Mouse (Mus musculus): ENCODE measurements around the gene Elmod3. TPM values are rescaled to one million over a fixed set of nuclear protein-coding genes. Genes with fewer than 3 reads are reported as not detected.

The Elmod3 gene
- polyA plus RNA-seq, 2 experiments, result 2.9 to 4.9 TPM

DNA sequence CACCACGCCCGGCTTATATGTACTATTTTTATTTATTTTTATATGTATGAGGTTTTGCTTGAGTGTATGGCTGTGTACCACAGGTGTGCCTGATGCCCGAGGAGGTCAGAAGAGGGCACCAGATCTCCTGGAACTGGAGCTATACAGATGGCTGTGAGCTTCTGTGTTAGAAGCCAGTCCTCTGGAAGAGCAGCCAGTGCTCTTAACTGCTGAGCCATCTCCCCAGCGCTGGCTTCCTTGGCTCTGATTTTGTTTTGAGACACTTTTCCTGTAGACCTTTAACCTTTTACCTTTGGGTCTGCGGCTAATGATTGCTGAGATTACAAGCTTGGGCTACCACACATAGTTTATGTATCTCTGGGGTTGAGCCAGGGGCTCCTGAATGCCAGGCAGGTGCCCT lies 30.7 kb downstream of the Elmod3 start:
- no peak for ATAC-seq (ENCODE audit: insufficient read depth)
- Histone ChIP-seq H3K9me3 (ENCODE audit: control insufficient read depth, low read length) (no peaks in the 10 kb centered on the region), H3K27ac (no peak overlapping the region), H3K4me1 (replicated peaks; ENCODE audit: control insufficient read depth in 2 of 2, insufficient read depth in 2 of 2, low read length in 1 of 2) (no peaks in the 10 kb centered on the region), H3K4me2 (ENCODE audit: low read depth) (no peak overlapping the region), H3K36me3 (replicated peaks; ENCODE audit: control insufficient read depth, insufficient read depth, low read depth) (no peaks in the 10 kb centered on the region), H3K9ac (replicated peaks) (no peak overlapping the region), H3K27me3 (ENCODE audit: control insufficient read depth, insufficient read depth, low read length) (no peaks in the 10 kb centered on the region), H3K4me3 (ENCODE audit: insufficient read depth in 1 of 2, low read depth in 2 of 2, low read length in 2 of 2) (no peak overlapping the region)
- WGBS (ENCODE audit: insufficient replicate concordance), result 58% methylated on average over 5 of the region's 5 CpGs
- TF ChIP-seq EP300 (IDR thresholded peaks at IDR 0.05; ENCODE audit: low read depth) (no peak), CTCF (IDR thresholded peaks at IDR 0.05; ENCODE audit: low read depth) (0 out of 2 replicates have a peak, but pooled peaks have one; percentile 3)
- no peak for DNase-seq (ENCODE audit: low read depth in 3 of 3, low spot score in 3 of 3)

DNA sequence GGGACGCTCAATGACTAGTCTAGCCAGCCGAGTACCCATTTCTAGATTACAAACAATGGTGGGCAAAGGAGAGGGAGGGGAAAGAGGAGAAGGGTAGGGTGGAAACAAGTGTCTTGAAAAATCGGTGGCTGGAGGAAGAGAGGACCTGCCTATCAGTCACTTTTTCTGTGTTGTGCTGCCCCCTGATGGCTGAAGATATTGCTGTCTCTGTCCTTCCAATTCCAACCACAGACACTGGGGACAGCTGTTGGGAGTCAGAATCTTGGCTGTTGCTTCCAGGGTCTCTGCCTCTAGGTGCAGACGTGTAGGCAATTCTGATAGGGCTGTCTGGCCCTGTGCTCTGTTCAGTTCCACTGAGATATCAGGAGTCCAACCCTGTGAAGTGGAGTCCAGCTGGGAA lies 32.2 kb downstream of the Elmod3 start:
- ATAC-seq (ENCODE audit: insufficient read depth), result peak; percentile 31; the same call in 1 of the 2 replicates
- no peak overlapping the region for H3K27ac ChIP-seq

DNA sequence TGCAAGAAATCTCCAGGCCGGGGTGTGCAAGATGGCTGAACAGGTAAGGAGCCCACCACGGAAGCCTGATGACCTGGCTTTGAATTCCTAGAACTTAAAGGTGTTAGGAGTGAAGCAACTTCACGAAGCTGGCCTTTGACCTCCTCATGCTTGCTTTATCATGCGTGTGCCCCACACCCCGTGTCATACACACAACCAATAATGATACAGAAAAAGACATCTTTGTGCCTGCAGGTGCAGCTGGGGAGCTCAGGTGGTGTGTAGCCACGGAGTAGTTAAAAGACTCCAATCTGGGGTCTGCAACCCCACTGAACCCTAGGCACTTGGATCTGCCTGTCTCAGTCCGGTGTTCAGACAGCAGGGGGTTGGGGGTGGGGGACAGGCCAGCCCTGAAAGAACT lies 32.7 kb downstream of the Elmod3 start:
- Histone ChIP-seq H3K4me3 (ENCODE audit: insufficient read depth in 1 of 2, low read depth in 2 of 2, low read length in 2 of 2) (no peak overlapping the region), H3K4me1 (replicated peaks; ENCODE audit: control insufficient read depth in 2 of 2, insufficient read depth in 2 of 2, low read length in 1 of 2) (no peaks in the 10 kb centered on the region), H3K9me3 (ENCODE audit: control insufficient read depth, low read length) (no peaks in the 10 kb centered on the region), H3K36me3 (replicated peaks; ENCODE audit: control insufficient read depth, insufficient read depth, low read depth) (no peaks in the 10 kb centered on the region), H3K27me3 (ENCODE audit: control insufficient read depth, insufficient read depth, low read length) (no peaks in the 10 kb centered on the region), H3K9ac (replicated peaks) (no peak overlapping the region), H3K4me2 (ENCODE audit: low read depth) (no peak overlapping the region), H3K27ac (no peak overlapping the region)
- DNase-seq (ENCODE audit: low read depth in 3 of 3, low spot score in 3 of 3) (no peak), ATAC-seq (ENCODE audit: insufficient read depth) (no peak)
- TF ChIP-seq CTCF (IDR thresholded peaks at IDR 0.05; ENCODE audit: low read depth) (no peak), EP300 (IDR thresholded peaks at IDR 0.05; ENCODE audit: low read depth) (no peak)
- 66% methylated on average over 7 of the region's 7 CpGs for WGBS (ENCODE audit: insufficient replicate concordance)

More for the DNA sequence above, 32.2 kb downstream of the Elmod3 start:
- no peak overlapping the region for H3K4me3 ChIP-seq (ENCODE audit: insufficient read depth in 1 of 2, low read depth in 2 of 2, low read length in 2 of 2)
- DNase-seq (ENCODE audit: low read depth in 3 of 3, low spot score in 3 of 3), result peak; percentile 45 to 55 (median 54)
- H3K9me3 ChIP-seq (ENCODE audit: control insufficient read depth, low read length), result no peaks in the 10 kb centered on the region
- H3K27me3 ChIP-seq (ENCODE audit: control insufficient read depth, insufficient read depth, low read length), result no peaks in the 10 kb centered on the region
- no peaks in the 10 kb centered on the region for H3K36me3 ChIP-seq (replicated peaks; ENCODE audit: control insufficient read depth, insufficient read depth, low read depth)
- no peaks in the 10 kb centered on the region for H3K4me1 ChIP-seq (replicated peaks; ENCODE audit: control insufficient read depth in 2 of 2, insufficient read depth in 2 of 2, low read length in 1 of 2)
- TF ChIP-seq CTCF (IDR thresholded peaks at IDR 0.05; ENCODE audit: low read depth) (peak; percentile 88), EP300 (IDR thresholded peaks at IDR 0.05; ENCODE audit: low read depth) (no peak)
- H3K9ac ChIP-seq (replicated peaks), result no peak overlapping the region
- H3K4me2 ChIP-seq (ENCODE audit: low read depth), result no peak overlapping the region
- 2% methylated on average over 4 of the region's 4 CpGs for WGBS (ENCODE audit: insufficient replicate concordance)

GRCm38 (mm10) chr6:72562894-72563293 lies 35.3 kb downstream of the Elmod3 start:
- Histone ChIP-seq H3K4me3 (ENCODE audit: insufficient read depth in 1 of 2, low read depth in 2 of 2, low read length in 2 of 2) (no peak overlapping the region), H3K36me3 (replicated peaks; ENCODE audit: control insufficient read depth, insufficient read depth, low read depth) (no peaks in the 10 kb centered on the region), H3K9me3 (ENCODE audit: control insufficient read depth, low read length) (no peaks in the 10 kb centered on the region), H3K27ac (no peak overlapping the region), H3K4me1 (replicated peaks; ENCODE audit: control insufficient read depth in 2 of 2, insufficient read depth in 2 of 2, low read length in 1 of 2) (no peaks in the 10 kb centered on the region), H3K9ac (replicated peaks) (no peak overlapping the region), H3K27me3 (ENCODE audit: control insufficient read depth, insufficient read depth, low read length) (no peaks in the 10 kb centered on the region), H3K4me2 (ENCODE audit: low read depth) (no peak overlapping the region)
- ATAC-seq (ENCODE audit: insufficient read depth) (no peak), DNase-seq (ENCODE audit: low read depth in 3 of 3, low spot score in 3 of 3) (no peak)
- WGBS (ENCODE audit: insufficient replicate concordance), result 82% methylated on average over 5 of the region's 5 CpGs
- TF ChIP-seq EP300 (IDR thresholded peaks at IDR 0.05; ENCODE audit: low read depth) (no peak), CTCF (IDR thresholded peaks at IDR 0.05; ENCODE audit: low read depth) (no peak)

DNA sequence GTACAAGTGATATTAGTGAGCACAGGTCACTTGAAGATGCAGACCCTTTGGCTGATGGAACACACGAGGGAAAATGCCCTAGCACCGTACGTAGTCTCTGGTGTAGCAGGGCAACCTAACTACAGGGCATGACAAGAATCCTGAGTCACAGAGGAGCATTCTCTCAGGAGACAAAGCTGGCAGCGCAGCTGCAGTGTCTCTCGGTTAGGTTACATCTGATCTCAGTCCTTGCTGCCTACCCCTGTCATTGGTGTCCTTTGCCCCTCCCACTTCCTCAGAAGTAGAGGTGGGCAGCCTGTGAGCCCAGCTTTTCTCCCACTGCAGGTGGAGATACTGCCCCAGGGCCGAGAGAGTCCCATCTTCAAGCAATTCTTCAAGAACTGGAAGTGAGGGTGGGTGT lies 35.7 kb downstream of the Elmod3 start:
- 59% methylated on average over 6 of the region's 6 CpGs for WGBS (ENCODE audit: insufficient replicate concordance)
- TF ChIP-seq EP300 (IDR thresholded peaks at IDR 0.05; ENCODE audit: low read depth) (no peak), CTCF (IDR thresholded peaks at IDR 0.05; ENCODE audit: low read depth) (no peak)
- Histone ChIP-seq H3K27me3 (ENCODE audit: control insufficient read depth, insufficient read depth, low read length) (no peaks in the 10 kb centered on the region), H3K9ac (replicated peaks) (no peak overlapping the region), H3K4me3 (ENCODE audit: insufficient read depth in 1 of 2, low read depth in 2 of 2, low read length in 2 of 2) (no peak overlapping the region), H3K4me1 (replicated peaks; ENCODE audit: control insufficient read depth in 2 of 2, insufficient read depth in 2 of 2, low read length in 1 of 2) (no peaks in the 10 kb centered on the region), H3K9me3 (ENCODE audit: control insufficient read depth, low read length) (no peaks in the 10 kb centered on the region), H3K27ac (no peak overlapping the region), H3K4me2 (ENCODE audit: low read depth) (no peak overlapping the region), H3K36me3 (replicated peaks; ENCODE audit: control insufficient read depth, insufficient read depth, low read depth) (no peaks in the 10 kb centered on the region)
- DNase-seq (ENCODE audit: low read depth in 3 of 3, low spot score in 3 of 3) (no peak), ATAC-seq (ENCODE audit: insufficient read depth) (no peak)

Measured in liver, embryonic 14.5 days (tissue).